Mouse (Mus musculus) Patski (cell line): ENCODE measurements at regions not wholly inside any gene's neighbourhood (a gene's known extent, or its start where the extent isn't known, plus 50 kb on each side); places are given as distances from the start of the nearest gene placed in this dataset.

Experiments
- ATAC-seq: fragments of 100-300 bp; one replicate; pipeline ENCODE4 v1.8.0; 2021
- CTCF ChIA-PET: fragments of 350-600 bp; sonication (Branson Sonifier 250); formaldehyde crosslinking; loops from one replicate; lab custom pipeline; 2022; ENCODE audit warnings: inconsistent platforms; lab: Charles Lee
- POLR2A ChIA-PET: fragments of 350-600 bp; sonication (Branson Sonifier 250); formaldehyde crosslinking; loops from one replicate; lab custom pipeline; 2022; ENCODE audit warnings: antibody characterized with exemption, inconsistent platforms; lab: Charles Lee
- DNase-seq: peaks from one replicate; pipeline ENCODE4 v3.0.0-alpha.2; 2011; ENCODE audit warnings: low read depth, low spot score
- H3K27me3 ChIP-seq: fragments of 371-371 bp; one replicate; pipeline ENCODE4 v1.5.1; 2021
- CTCF ChIP-seq: fragments of 100-300 bp; IDR thresholded peaks from one replicate; pipeline ENCODE4 v1.5.1; 2021
- in situ Hi-C: fragments of 300-500 bp; cut with MboI; formaldehyde crosslinking; loops from 3 replicates; pipeline ENCODE4 v1.11.1; 2018; ENCODE audit warnings: low pct_unique_long_range_greater_than_20kb, mixed read lengths

DNA sequence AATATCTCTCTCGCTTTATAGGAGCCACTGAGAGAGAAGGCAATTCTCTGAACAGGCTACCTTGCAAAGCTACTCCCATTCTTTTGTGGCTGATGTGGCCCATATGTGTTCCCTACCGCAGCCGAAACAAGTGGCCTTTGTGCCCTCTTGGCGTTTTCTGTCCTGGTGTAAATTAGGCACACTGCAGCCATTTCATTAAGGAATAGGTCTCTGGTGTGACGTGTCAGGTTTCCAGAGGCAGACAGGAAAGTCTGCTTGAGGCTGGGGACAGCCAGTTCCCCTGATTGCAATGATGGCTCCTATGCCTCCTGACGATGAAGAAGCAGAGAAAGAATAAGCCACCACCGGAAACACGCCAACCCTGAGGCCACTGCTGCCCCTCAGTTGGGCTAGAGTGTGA lies 59.3 kb upstream of the Bcor start:
- DNase-seq = no peak

DNA sequence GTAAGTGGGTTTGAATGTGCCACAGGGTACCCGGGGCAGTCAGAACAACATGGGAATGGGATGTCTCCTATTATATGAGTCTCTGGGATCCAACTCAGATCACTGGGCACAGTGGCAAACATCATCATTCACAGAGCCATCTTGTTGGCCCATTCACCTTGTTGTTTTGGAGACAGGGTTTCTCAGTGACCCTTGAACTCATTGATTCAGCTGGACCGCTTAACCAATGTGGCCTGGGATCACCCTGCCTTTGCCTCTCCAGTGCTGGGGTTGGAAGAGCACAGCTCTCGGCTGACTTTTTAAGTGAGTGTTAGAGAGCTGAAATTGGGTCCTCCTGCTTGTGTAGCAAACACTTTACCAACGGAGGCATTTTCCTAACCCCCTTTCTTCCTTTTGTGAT lies 64.2 kb upstream of the Bcor start:
- H3K27me3 ChIP-seq = peaks cover 13% of the 10 kb centered on the region
- ATAC-seq = no peak
- DNase-seq = no peak
- TF ChIP-seq CTCF = no peak
- ChIA-PET POLR2A (no interaction called here), CTCF (no interaction called here)
- in situ Hi-C loops = no loop called here

More for the DNA sequence above, 59.3 kb upstream of the Bcor start:
- POLR2A ChIA-PET = no interaction called here
- no peak for ATAC-seq
- in situ Hi-C loops = no loop called here
- CTCF ChIA-PET = no interaction called here
- no peak for TF ChIP-seq CTCF
- peaks cover 21% of the 10 kb centered on the region for H3K27me3 ChIP-seq

DNA sequence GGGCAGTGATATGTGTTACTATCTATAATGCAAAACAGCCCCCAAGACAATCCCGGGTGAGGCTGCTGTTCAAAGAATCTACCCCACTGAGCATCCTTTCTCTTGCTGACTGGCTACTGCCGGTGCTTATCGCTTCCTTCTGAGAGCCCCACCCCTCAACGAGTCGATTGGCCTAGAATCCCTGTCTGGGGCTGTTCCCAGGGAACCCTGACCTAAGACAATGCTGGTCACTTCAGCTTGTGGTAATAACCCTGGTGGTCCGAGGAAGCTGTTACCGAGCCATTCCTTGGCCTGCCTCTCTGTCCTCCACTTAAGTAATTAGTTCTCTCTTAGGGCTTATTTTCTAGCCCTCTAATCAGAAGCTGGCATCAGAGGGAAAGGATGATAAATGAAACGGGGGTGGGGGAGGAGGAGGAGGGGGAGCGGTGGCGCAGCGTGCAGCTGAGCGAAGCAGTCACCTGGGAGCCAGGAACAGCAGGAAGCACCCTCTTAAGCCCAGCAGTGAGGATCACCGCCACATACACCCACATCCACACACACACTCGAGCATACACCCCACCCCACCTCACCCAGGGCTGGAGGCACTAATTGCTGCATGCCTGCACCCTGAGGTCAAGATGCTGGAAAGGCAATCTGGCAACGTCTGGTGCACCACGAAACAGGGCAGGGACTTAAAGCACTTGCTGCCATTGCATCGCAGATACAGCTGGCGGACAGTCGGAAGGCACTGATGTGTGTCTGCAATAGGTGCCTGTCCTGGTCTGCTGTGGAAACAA lies 65.1 kb upstream of the Bcor start:
- POLR2A ChIA-PET = no interaction called here
- CTCF ChIA-PET = no interaction called here
- ATAC-seq (peak; percentile 62), DNase-seq (no peak)
- TF ChIP-seq CTCF = no peak
- in situ Hi-C loops = no loop called here
- H3K27me3 ChIP-seq = peaks cover 10% of the 10 kb centered on the region

DNA sequence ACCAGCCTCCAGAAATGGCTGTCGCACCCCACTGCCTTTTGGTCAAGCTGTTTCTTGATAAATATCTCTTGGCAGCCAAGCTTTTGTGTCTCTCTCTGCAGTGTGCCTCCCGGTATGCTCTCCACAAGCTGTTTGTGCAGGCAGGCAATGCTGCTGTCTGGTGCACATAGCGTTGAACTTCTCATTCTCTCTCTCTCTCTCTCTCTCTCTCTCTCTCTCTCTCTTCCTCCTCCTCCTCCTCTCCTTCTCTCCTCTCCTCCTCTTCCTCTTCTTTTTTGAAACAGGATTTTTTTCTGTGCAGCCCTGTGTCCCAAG lies 65.7 kb upstream of the Bcor start:
- no peak for DNase-seq
- no peak for TF ChIP-seq CTCF

DNA sequence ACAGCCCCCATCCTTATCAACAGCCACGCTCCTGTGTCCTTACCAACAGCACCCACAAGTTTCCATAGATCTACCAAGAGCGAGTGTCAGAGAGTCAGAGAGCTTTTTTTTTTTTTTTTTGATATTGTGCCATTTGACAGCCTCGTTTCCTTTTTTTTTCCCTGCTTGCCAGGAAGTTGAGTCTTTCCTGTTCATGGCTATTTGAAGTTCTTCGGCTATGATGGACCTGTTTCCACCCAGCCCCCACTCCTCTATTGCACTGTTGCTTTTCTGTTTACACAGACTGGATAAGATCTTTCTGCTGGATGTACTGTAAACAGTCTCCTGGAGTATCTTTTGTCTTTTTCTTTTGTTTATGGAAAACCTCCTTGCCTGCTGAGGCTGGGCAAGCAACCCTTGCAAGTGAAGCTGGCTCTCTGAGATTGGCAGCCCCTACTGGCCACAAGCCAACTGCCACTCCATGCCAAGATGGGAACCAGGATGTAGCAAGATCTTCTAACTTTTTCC lies 80.4 kb upstream of the Bcor start:
- in situ Hi-C loops = no loop called here
- no peak for TF ChIP-seq CTCF
- ATAC-seq = no peak

More for the DNA sequence above, 65.7 kb upstream of the Bcor start:
- ChIA-PET POLR2A (no interaction called here), CTCF (interaction anchor here (1.2 kb wide), 1 partner anchor 18 kb away, joined by 3 read pairs; no protein-coding TSS in a partner anchor)
- peaks cover 10% of the 10 kb centered on the region for H3K27me3 ChIP-seq
- no peak for ATAC-seq
- in situ Hi-C loops = no loop called here

DNA sequence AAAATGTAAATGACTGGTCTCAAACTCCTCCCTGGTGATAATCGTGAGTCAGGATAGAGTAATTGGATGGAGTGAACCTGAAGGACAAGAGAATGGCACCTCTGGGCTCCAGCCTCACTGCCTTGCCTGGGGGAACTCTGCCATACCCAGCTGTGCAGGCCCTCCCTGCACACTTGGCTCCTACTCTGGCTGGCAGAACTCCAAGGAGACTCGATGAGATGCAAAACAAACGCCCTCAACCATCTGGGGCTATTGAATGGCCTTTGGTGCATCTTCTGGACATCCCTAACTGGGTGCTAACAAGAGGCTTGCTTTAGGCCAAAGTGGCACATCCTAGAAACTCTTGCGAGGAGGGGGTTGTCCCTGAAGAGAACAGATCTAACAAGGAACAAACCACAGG lies 81.6 kb upstream of the Bcor start:
- in situ Hi-C loops = no loop called here
- ATAC-seq (no peak), DNase-seq (no peak)
- no peak for TF ChIP-seq CTCF
- no peaks in the 10 kb centered on the region for H3K27me3 ChIP-seq
- ChIA-PET POLR2A (interaction anchor here (0.6 kb wide), 1 partner anchor 10 kb away, joined by 6 read pairs; no protein-coding TSS in a partner anchor), CTCF (no interaction called here)

More for the DNA sequence above, 80.4 kb upstream of the Bcor start:
- no peak for DNase-seq
- ChIA-PET POLR2A (interaction anchor here (0.7 kb wide), 1 partner anchor 62 kb away, joined by 3 read pairs; no protein-coding TSS in a partner anchor), CTCF (no interaction called here)
- no peaks in the 10 kb centered on the region for H3K27me3 ChIP-seq

DNA sequence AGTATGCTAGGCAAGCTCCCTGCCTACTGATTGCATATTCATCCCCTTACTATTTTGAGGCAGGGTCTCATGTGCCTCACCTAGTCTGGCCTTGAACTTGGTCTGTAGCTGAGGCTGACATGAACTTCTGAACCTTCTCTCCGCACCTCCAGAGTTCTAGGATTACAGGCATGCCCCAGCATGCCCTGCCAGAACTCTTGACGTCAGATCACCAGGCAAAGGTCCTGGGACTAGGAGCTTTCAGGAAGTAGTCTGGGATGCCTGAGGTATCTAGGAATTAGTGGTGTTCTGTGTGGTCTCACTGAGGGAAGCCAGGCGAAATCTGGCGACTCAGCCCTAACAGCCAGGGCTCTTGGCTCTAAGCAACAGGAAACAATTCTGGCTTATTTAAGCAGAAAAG lies 88.9 kb upstream of the Bcor start:
- no peaks in the 10 kb centered on the region for H3K27me3 ChIP-seq
- ChIA-PET POLR2A (no interaction called here), CTCF (interaction anchor here (0.9 kb wide), 1 partner anchor 320 kb away, joined by 3 read pairs; no protein-coding TSS in a partner anchor)
- DNase-seq = no peak
- ATAC-seq = no peak
- TF ChIP-seq CTCF = no peak
- in situ Hi-C loops = no loop called here

DNA sequence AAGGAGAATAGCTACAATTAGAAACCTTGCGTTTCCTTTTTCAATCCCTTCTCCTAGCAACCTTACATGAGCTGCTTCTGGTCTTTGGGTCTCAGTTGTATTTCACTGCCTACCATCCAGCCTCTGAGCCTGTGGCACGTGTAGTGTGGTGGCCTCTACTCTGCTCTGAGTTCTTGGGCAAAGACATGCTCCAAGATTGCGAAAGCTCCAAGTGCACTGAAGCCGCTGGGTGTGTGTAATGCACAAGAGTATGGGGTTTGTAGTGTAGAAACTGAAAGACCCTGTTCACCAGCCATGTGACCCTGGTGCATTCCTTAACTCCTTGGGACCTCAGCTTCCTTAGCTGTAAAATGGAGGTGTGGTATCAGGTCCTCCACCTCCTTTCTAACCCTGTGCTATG lies 89.8 kb upstream of the Bcor start:
- in situ Hi-C loops = no loop called here
- CTCF ChIA-PET = interaction anchor here (0.9 kb wide), 1 partner anchor 321 kb away, joined by 3 read pairs; no protein-coding TSS in a partner anchor

DNA sequence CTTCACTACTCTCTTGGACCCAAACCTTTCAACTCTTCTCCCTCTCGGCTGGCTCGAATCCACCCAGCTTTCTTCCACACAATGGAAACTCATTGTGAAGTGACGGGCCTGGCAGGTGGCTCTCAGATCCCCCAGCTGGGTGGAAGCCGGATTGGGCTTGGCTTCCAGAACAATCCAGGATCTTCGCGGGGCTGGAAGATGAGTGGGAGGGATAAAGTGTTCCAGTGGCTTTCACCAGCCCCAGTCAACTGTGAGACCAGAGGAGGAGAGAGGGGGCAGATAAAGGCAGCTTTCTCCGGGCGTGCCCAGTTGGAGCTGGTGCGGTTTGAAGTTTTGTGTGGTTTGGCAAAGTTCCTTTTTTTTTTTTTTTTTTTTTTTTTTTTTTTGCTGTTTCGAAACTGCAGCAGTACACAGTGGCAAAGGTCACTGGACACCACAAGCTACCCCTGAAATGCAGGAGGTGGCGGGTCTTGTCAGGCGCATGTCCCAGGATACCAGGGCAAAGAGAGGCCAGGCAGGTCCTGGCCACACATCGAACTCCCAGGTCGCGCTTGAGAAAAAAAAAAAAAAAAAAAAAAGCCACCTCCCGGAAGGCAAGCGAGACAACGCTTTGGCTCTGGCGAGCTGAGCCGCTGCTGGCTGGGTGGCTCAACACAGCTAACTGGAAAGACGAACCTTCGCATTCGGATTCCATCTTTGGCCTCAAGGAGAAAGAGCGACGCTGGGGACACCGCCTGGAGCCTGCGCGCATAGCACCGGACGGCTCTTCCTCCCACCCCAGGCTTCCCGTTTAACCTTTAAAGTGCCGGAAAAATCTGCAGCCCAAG lies 91.9 kb upstream of the Bcor start:
- ATAC-seq = peak; percentile 64
- peak; percentile 46 for DNase-seq
- POLR2A ChIA-PET = interaction anchor here (0.5 to 0.7 kb wide), 7 partner anchors 11 to 245 kb away, joined by 3 to 8 read pairs (median 5); no protein-coding TSS in a partner anchor
- no peak for TF ChIP-seq CTCF
- no peaks in the 10 kb centered on the region for H3K27me3 ChIP-seq
- CTCF ChIA-PET = interaction anchor here (0.6 to 1.3 kb wide), 3 partner anchors 37 to 769 kb away, joined by 3 to 4 read pairs (median 3); no protein-coding TSS in a partner anchor
- in situ Hi-C loops = no loop called here

More for the DNA sequence above, 89.8 kb upstream of the Bcor start:
- no peak for DNase-seq
- no peak for ATAC-seq
- TF ChIP-seq CTCF = no peak
- H3K27me3 ChIP-seq = no peaks in the 10 kb centered on the region
- POLR2A ChIA-PET = no interaction called here

DNA sequence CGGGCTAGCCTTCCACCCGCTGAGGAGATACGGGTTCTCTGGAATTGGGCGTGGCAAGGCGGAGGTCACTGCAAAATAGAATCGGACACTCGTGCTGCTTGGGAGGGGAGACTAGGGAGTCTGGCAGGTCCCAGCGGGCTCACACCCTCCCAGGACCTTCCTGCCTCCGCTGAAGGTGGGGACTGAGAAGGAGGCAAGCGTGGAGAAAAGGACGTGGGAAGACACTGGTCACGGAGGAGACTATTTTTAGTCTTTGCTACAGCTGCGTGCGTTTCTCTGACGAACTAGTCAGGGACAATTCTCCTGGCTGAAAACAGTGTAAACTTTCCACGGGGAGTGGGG lies 92.5 kb upstream of the Bcor start:
- in situ Hi-C loops = no loop called here
- ChIA-PET POLR2A (interaction anchor here (0.7 kb wide), 1 partner anchor 148 kb away, joined by 4 read pairs; no protein-coding TSS in a partner anchor), CTCF (interaction anchor here (1.2 to 1.3 kb wide), 2 partner anchors 38 to 724 kb away, joined by 3 to 4 read pairs; no protein-coding TSS in a partner anchor)
- TF ChIP-seq CTCF = no peak
- H3K27me3 ChIP-seq = no peaks in the 10 kb centered on the region
- ATAC-seq (peak; percentile 20), DNase-seq (no peak)

DNA sequence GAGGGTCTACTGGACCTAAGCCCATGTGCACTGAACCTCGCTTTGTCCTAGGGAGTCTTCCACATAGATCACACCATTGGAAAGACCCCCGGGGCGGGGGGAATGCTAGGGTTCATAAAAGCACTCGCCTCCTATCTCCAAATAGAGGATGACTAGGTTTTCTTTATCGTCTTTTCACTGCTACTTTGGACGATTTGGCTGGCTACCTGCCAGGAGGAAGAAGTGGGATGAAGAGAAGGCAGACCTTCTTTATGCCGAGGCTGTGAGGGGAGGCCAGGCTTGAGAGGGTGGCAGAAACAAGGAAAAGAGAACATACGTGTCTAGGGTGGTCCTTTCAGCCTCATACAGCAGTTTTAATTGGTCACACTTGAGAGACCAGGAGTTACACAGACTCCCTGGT lies 96.6 kb upstream of the Bcor start:
- ChIA-PET POLR2A (no interaction called here), CTCF (no interaction called here)
- ATAC-seq (no peak), DNase-seq (no peak)
- TF ChIP-seq CTCF = no peak
- in situ Hi-C loops = no loop called here
- H3K27me3 ChIP-seq = no peaks in the 10 kb centered on the region
